Mouse (Mus musculus): ENCODE results near the gene Taf15.

Taf15 gene

DNA sequence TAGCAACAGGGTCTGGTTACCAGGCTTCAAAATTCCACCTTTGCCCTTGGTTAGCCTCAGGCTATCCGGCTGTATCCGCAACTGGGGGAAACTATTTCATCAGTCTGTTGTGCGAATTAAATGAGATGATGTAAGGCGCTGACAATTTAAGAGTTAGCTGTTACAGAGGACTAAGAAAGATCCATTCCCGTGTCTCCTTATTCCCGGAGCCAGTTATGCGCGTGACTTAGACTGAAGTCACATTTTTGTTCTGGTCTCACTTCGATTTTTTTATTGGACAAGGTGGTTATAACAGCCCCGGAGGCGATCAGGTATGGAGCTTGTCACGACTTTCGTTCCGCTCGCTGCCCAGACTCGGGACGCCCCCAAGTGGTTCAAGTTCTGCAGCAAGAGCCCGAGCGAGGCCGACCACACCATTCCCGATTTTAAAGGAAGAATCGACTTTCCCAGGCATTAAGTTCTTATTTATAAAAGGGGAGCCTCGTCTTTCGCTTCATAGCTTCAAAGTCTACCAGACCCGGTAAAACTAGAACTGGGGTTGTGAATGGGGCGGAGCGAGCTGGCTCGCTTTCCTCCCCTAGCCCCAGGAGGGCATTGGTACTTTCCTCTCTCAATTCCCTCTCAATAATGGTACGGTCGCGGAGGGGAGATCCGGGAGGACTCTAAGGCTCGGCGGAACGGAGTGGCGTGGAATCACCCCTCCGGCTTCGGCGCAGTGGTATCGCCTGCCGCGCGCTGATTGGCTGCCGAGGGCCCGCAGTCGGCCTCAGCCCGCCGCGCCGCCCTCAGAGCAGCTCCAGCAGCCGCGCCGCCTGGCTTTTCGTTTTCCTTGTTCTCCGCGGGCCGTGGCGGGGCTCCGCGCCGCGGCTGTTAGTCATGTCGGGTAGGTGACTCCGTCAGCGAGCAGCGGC is at the start of gene Taf15:
TSS of gene Taf15 (plus strand) at position 763 of the 911 bp plus-strand sequence.
- in situ Hi-C loops (cut with MboI, MseI): no loop called here

DNA sequence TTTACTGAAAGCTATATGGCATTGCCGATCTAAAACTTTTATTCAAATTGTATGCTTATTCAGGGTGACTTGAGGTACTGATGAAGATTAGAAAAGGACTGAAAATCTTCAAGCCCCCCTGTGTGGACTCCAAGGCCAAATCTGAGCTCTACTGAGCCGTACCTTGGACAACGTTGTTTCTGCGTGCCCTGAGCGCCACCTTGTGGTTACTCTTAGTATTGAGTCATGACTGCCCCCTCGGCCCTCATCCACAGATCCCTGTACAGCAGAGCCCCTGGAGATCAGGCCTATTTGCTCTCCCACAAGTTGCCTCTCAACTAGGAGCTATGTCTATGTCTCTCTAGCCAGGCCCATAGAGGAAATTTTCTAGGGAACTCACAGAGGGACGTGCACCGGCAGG is 48.2 kb upstream of the Taf15 start:
- in situ Hi-C loops (cut with MboI, MseI): loop anchor here (5.0 to 10.0 kb wide), 5 partner anchors 70 to 500 kb away; no protein-coding TSS in a partner anchor

DNA sequence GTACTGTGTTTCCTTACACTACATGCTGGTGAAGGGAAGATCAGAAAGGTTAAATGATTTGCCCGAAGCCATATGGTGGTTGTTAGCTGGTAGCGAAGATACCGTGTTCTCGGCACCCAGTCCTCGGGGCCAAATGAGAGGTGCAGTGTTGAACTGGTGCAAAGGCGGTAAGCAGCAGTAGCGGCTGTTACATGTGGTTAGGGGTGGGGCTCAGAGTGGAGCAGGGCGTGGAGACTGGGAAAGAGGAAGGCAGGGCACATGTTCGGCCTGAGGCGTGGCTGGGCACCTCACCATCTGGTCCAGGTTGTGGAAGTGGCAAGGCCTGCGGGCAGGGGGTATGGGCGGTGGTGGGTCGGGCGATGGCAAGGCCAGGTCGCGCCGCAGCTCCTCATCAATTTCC is 45.9 kb upstream of the Taf15 start:
- in situ Hi-C loops (cut with MboI, MseI): loop anchor here (5.0 to 10.0 kb wide), 4 partner anchors 72 to 502 kb away; no protein-coding TSS in a partner anchor

DNA sequence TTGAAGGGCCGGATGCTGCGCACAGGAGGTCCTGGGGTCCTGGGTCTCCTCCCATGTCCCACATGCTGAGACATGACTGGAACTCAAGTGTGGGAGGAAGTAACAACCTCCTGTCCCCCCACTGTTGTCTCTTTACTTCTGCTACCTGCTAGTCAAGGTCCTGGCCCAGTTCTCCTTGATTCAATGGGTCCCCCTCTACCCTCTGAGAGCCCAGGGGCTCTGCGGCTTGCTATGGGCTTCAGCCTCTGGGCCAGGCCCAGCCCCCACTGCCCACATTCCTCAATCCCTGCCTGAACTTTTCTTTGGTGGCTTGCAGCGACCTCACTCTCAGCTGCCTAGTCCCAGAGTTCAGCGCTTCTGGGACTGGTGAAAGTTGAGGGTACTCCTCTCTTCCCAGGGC is 43.5 kb upstream of the Taf15 start, which contains the start of gene Gas2l2:
TSS of gene Gas2l2 (minus strand) at position 101 of the 400 bp plus-strand sequence.
- in situ Hi-C loops (cut with MboI, MseI): loop anchor here (5.0 to 10.0 kb wide), 4 partner anchors 75 to 505 kb away; no protein-coding TSS in a partner anchor

DNA sequence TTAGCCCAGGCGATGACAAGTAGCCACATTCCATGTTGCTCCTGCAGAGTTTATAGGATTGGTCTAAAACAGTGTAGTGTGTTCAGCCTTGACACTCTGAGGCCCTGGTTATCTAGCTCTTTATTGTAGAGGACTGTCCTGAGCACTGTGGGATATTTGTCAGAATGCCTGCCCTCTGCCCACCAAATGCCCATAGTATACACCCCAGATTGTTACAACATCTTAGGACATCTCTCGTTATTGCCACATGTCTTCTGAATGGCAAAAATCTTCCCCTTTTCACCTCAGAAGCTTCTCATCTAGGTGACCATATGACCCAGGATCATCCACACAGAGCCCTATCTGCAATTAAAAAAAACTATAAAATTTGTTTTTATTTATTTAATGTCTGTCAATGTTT is 40.4 kb upstream of the Taf15 start:
- in situ Hi-C loops (cut with MboI, MseI): no loop called here

DNA sequence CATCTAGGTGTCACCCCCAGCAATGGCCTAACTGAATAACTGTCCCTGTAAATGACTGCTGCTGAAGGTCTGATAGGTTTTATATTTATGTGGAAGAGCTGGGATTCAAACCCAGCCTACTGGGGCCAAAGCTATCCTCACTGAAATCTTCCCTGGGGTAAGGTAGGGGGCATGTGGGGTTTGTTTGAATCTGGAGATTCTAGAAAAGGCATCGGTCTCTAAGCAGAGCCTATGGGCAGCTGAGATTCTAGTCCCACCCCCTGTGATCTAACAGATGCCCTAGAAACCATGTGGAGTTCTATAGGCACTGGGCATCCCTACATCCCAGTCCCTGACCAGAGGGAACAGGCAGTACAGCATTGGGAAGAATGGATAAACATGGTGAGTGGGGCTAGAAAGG is 35.5 kb upstream of the Taf15 start, which contains the start of gene 1700020L24Rik:
TSS of gene 1700020L24Rik (plus strand) at position 301 of the 400 bp plus-strand sequence.
- in situ Hi-C loops (cut with MboI, MseI): no loop called here

DNA sequence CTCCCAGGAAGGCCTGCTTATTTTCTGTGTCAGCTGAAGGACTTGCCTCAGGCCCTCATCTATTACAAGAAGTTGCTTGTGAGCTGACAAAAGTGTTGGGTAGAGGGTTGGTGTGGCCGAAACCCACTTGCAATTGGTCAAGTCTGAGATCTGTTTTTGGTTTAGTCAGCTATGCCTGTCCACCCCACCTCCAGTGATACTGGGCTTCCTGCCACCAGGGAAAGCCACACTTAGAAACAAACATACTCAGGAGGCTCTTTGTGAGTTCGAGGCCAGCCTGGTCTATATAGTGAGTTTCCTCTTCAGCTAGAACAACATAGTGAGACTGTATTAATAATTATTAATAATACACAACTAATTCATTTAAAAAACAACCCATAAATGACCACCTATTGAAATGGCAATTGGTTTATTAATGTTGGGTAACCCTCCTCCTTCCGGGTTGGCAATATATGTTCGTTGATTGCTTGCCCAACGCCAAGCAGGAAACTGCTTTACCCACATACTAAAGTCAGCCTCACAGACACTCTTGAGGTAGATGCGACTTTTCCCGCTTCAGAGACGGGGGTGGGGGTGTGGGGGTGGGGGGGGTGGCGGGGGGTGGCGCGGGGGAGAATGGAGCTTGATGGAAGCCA is 33.3 kb upstream of the Taf15 start:
- in situ Hi-C loops (cut with MboI, MseI): no loop called here

DNA sequence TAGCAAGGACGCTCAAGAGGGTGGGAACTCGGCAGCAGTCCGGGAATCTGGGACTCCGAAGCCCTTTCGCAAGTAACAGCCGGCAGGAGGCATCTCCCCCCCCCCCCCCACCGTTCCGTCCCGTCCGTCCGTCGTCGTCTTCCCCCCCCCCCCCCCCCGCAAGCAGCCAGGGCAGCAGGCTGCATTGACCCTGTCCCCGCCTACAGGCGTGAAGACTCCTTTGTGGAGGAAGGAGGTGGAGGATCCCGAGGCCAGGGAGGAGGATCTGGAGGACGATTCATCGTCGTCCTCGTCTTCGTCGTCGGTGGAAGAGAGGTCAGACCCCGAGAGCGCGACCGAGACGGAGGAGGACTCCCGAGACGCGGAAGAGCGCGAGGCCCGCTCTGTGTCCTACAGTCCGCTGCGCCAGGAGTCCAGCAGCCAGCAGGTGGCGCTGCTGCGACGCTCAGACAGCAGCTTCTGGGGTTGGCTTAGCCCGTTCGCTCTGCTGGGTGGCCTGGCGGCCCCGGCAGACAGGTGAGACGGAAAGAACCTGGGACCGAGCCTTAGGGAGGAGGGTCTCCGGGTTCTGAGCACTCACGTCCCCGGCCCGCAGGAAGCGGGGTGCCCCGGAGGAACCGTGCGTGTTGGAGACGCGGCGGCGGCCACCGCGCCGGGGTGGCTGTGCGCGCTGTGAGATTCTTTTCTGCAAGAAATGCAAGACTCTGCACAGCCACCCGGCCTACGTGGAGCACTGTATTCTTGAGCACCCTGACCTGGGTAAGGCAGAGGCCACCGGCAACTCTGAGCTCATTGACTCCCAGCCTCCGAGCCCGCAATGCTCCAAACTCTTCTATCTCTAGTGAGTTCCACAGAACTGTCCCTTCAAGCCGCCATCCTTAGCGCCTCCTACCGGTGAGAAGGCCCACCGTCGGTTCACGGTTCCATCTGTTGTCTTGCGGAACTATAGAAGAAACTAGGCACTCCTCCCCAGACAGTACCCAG is 32.5 kb upstream of the Taf15 start:
- in situ Hi-C loops (cut with MboI, MseI): no loop called here

DNA sequence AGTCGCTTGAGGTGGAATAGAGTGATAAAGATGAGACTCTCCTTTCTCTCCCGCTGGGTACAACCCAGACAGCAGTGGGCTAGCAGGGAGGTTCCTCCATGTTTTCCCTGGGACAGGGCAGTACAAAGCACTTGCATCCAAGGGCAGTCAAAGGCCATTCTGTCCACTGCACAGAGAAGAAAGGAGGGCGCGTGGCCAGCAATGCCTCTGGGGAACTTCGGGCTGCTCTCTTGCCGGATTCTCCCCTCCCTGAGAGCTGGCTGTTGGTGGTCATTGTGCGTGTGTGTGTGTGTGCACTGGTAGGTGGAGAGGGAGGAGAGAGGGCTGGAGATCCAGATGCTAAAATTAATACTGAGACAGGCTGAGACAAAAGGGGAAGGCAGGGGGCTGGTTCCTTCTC is 31.7 kb upstream of the Taf15 start:
- in situ Hi-C loops (cut with MboI, MseI): no loop called here

DNA sequence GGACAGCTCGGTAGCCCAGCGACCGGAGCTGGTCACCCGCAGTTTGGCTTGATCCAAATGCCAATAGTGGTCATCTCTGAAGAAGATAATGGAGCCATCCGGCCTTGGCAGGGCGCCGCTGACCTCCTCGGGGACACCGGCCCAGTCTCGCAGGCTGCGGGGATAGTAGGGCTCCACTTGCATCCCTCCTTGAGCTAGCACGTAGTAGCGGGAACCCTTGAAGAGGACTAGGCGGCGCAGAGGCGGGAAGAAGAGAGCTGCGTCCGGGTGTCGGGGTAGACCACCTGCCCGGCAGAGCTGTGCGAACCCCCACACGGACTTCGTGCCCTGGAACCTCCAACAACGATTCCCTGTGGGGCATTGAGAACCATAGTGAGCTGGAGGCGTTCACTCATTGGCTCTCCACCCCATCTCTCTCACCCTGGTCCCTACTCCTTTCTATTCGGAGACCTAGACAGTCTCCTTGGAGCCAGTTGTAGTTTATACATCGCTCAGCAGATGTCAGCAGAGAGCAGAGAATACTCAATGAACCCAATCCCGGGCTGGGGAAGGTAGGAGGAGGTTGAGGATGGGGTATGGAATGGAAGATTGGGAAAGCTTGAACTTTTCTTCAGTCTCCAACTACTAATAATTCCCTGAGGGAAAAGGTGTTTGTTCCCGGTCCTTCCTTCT is 30.2 kb upstream of the Taf15 start:
- in situ Hi-C loops (cut with MboI, MseI): no loop called here

DNA sequence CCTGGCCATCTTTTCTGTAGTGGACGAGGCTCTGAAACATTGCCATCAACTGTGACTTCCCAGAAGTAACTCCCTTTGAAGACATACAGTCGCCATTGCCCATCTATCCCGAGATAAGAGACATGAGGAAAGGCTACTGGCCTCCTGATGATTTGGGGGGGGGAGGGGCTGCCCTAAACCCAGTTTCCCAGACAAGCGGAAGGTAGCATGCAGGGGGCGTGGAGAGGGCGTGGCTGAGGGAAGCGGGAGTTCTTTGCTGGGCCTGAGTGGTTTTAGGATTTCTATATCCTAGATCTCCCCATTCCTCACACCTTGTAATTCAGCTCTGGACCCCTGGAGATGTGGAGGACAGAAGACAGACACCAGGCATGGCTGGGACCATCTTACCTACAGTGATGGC is 29.1 kb upstream of the Taf15 start:
- in situ Hi-C loops (cut with MboI, MseI): no loop called here

DNA sequence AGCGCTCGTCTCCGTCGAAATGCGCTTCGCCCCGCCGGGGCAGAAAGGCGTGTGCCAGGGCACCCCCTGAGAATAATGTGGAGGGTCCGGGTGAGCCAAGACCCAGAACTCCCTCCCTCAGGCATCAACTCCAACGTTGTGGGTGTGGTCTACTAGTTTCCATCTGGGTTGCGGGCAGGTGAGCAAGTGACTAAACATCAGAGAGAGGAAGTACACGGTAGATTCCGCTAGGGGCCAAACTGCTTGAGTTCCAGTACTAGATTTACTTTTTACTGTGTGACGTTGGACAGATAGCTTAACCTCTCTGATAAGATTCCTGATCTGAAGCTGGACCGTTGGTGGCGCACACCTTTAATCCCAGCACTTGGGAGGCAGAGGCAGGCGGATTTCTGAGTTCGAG is 27.9 kb upstream of the Taf15 start:
- in situ Hi-C loops (cut with MboI, MseI): no loop called here

DNA sequence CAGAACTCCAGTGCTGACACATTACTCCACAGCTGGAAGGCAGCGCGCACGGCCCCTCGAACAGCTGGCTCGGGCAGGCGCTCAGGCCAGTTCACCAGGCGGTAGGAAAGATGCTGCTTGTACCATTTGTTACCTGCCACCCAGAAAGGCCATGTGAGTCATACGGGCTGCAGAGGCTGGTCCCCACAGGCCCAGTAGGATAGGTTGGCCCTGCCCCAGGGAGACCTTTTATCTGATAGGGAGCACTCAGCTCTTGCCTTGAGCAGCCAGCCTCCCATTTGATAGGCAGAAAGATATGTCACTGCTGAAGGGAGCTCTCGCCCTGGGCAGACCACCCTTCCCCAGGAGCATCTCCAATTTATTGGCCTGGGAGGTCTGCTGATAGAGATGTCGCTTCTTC is 25.3 kb upstream of the Taf15 start:
- in situ Hi-C loops (cut with MboI, MseI): no loop called here

DNA sequence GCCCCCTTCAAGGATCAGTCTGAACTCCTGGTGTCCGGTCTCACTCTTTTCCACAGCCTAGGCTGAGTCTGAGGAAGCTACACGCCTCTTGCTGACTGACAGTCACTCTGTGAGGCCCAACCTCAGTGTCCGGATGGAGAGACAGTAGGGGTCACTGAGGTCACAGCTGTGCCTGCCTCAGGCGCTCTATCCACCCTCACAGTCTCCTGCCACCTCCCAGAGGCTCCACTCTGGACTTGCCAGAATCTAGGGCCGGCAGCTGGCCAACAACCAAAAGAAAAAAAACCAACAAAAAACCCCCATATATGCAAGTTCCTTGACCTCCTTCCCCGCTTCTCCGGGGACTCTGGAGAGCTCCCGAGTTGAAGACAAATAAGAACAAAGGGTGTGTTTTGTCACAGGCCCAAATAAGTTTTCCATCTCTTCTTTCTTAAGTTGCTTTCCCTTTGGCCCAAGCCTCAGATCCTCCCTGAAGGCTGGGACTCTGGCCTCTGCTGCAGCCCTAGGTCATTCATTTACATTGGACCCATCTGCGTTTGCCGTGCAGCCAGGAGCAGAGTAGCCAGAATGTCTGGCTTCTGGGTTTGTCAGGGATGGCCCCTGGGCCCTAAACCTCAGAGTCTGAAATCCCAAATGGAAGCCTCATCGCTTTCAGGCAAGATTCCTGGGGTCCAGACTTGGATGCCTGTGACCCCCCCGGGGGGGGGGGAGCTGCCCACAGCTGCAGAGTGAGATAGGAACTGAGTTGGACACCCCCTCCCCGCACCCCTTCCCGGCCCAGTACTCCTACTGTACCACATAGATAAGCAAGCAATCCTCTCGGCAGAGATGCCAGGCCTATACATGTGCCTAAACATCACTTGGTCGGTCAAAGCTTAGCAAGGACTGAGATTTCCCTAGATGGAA is 24.6 kb upstream of the Taf15 start:
- in situ Hi-C loops (cut with MboI, MseI): no loop called here

DNA sequence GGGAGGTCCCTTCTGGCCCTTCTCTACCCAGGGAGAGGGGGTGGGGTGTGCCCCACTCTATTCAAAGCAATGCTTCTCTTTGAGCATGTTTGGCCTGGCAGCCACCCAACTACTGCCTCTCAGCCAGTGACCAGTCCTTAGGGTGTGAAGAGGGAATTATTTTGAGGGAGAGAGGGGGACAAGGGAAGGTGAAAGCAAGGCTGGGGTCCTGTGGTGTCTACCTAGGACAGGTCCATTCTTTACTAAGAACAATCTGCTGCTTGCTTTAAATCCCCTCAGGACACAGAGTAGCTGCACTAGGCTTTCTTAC is 24.0 kb upstream of the Taf15 start:
- in situ Hi-C loops (cut with MboI, MseI): no loop called here

DNA sequence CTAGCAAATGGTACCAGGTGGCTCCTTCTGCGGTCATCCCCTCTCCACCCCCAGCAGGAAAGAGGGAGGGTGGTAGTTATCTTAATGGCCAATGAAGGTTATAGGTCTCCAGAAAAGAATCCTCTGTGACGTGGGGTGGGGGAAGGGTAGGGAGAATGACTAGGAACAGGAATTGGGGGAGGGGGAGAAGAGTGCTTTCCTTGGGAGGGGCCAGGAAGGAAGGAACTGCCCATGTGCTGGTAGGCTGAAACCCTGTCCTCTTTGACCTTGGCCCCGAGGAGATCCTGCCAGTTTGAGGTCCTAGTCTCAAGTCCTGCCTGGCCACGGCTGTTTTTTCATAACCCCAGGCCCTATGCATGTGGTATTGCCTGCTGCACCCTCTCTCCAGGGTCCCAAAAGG is 23.6 kb upstream of the Taf15 start:
- in situ Hi-C loops (cut with MboI, MseI): no loop called here

DNA sequence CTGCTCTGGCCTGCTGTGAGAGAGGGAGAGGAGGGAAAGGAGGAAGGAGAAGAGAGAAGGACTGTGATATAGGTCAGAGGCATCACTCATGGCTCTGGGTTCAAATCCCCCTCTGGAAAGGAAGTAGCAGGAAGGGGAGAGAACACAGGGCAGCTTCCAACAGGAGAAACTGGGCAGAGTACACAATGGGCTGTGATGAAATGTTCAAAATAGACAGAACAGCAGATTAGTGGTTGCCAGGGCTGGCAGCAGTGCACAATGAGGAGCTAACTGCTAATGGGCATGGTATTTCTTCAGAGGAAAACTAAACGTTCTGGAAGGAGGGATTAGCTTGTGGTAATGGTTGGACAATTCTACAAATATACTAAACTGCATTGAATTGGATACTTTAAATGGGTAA is 22.3 kb upstream of the Taf15 start:
- in situ Hi-C loops (cut with MboI, MseI): no loop called here

DNA sequence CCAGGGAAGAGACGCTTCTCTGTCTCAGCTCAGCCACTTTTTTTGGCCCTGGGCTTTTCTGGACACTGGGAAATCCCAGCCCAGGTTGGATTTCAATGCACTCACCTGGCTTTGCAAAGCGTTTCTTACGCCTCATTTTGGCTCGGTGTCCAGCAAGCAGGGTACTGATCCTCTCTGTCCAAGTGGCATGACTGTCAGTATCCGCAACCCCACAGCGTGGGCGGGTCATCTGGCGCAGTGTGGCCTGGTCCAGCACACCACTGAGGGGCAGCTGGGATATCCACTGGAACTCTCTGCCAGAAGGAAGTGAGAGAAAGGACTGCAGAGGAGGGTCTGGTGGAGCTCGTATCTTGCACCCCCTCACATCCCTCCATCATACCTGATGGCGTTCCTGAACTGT is 21.6 kb upstream of the Taf15 start:
- in situ Hi-C loops (cut with MboI, MseI): no loop called here

DNA sequence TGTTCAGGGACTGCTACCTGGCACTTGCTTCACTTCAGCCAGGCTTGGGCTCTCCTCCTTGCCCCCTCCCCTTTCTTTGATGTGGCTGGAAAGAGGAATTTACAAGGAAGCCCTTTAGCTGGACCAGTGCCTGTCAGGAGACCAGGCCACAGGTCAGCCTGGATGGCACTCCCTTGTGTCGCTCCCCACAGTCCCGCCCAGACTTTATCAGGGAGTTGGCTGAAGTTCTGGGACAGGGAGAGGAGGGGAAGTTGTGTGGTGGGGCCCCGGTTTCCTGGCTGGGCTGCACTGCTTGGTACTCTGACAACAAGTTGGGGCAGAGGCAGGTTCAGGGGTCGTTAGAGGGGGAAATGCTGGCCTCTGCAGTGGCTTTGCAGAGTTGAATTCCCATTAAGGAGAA is 18.3 kb upstream of the Taf15 start:
- in situ Hi-C loops (cut with MboI, MseI): no loop called here

DNA sequence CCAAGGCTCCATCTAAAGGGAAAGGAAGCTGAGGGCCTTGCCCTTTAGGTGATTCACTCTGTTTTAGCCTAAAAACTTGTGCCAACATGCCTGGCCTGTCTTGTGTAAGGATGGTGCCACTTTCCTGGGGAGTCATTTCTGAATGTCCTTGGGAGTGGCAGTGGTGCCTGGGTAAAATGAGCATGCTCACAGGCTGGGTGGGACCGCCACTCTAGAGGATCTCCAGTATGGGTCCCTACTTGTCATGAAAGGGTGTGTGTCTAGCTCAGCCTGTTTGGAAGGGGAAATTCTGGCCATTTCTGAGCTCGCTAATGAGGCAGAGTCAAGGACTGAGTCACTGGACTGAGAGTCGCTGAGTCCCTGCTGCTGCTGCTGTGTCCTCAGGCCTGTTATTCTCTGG is 17.3 kb upstream of the Taf15 start:
- in situ Hi-C loops (cut with MboI, MseI): no loop called here

Measured in T-helper 17 cell (primary cell).